Mouse (Mus musculus): ENCODE results near the gene Cnnm4.

- TF ChIP-seq POLR2A (IDR thresholded peaks at IDR 0.05; ENCODE audit: insufficient read length, low read depth) (no peak), USF1 (IDR thresholded peaks at IDR 0.05; ENCODE audit: low read depth) (no peak), MAX (IDR thresholded peaks at IDR 0.05; ENCODE audit: low read depth) (no peak), CEBPB (IDR thresholded peaks at IDR 0.05; ENCODE audit: insufficient read depth, poor library complexity, severe bottlenecking) (no peak), MYOD1 (IDR thresholded peaks at IDR 0.05; ENCODE audit: control insufficient read depth in 1 of 3, insufficient read length in 2 of 3, low read depth in 2 of 3) (no peak), TCF3 (IDR thresholded peaks at IDR 0.05; ENCODE audit: insufficient read length, low read depth) (no peak), E2F4 (IDR thresholded peaks at IDR 0.05; ENCODE audit: insufficient read depth) (no peak), SRF (IDR thresholded peaks at IDR 0.05; ENCODE audit: control insufficient read depth, insufficient read length, low read depth) (no peak), POLR2AphosphoS2 (IDR thresholded peaks at IDR 0.05; ENCODE audit: insufficient read length, low read depth) (no peak), TCF12 (IDR thresholded peaks at IDR 0.05; ENCODE audit: insufficient read depth, poor library complexity, severe bottlenecking) (no peak), REST (IDR thresholded peaks at IDR 0.05; ENCODE audit: insufficient read depth, insufficient read length) (no peak), MYOG (IDR thresholded peaks at IDR 0.05; ENCODE audit: control insufficient read depth in 1 of 3, insufficient read depth in 1 of 3, insufficient read length in 2 of 3, low read depth in 2 of 3) (no peak)
Observed at GRCm38 (mm10) chr1:36457388-36458014, 13.9 kb upstream of the Cnnm4 start.

Measured in myocyte (in vitro differentiated cells).